Mouse (Mus musculus) G1E (cell line): Measurements from ENCODE around the gene Syn3.

Source experiments
- CTCF ChIP-seq: IDR thresholded peaks from 2 replicates; pipeline ENCODE4 v1.5.1; 2012; ENCODE audit warnings: low read depth, low read length, inconsistent platforms, mixed read lengths
- GATA1 ChIP-seq: IDR thresholded peaks from 2 replicates; pipeline ENCODE4 v1.6.1; 2012; ENCODE audit warnings: borderline replicate concordance, low read length, inconsistent platforms, mixed read lengths
- POLR2AphosphoS5 ChIP-seq: IDR thresholded peaks from 2 replicates; pipeline ENCODE4 v1.6.1; 2012; ENCODE audit warnings: low read depth, low read length, inconsistent platforms; ENCODE audit not compliant: insufficient replicate concordance
- TAL1 ChIP-seq: conservative IDR thresholded peaks from 2 replicates; pipeline ENCODE4 v1.6.1; 2012; ENCODE audit warnings: low read depth, low read length, inconsistent platforms, mixed read lengths

GRCm38 (mm10) chr10:86392399-86392798 lies 106.3 kb downstream of the Syn3 start:
- TF ChIP-seq CTCF (no peak), TAL1 (no peak), POLR2AphosphoS5 (no peak), GATA1 (no peak)
